Mouse (Mus musculus) right cerebral cortex, postnatal 10 days (tissue): ENCODE results near the gene Mlf2.
"Not testable (repeated sequence)": the region's sequence is repeated elsewhere in the genome, so short reads cannot be mapped to it uniquely, and the experiment has no call there.

Experiments
- DNase-seq, 2 experiments: peaks; one replicate each; pipeline ENCODE4 v3.0.0; 2021; ENCODE audit warnings: low spot score in 2 of 2

Gene Mlf2

DNA sequence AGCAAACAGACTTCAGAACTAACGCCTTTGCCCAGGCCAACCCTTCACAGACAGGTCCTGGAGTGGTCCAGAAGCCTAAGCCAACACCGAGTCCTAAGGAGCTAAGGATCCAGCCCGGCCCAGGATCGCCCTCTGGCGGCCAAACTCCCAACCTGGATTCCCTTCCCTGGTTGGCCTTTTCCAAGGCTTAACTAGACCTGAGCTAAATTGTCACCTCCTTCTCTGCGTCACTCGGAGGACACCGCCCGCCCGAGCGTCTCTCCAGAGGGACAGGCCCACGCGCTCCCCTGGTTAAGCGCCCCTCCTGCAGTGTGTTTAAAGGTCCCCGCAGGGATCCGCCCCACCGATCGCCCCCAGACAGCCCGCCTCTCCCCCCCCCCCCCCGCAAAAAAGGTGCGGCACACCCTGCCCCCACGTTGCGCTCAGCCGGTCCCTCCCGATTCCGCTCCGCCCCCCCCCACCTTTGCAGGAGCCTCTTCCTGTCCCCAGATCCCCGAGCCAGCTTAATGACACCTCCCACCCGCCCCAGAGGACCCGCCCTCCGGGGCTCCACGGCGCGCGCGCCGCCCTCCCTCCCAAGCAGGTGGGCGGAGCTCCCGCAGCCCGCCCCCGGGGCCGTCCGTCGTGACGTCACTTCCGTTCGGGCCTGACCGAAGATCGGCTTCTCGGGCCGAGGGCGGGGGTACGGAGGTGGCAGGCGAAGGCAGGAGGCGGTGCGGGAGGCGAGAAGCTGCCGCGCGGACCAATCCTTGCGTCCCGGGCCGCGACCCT, at the start of gene Mlf2:
Gene Mlf2 (plus strand): TSS at position 633 of the 771 bp plus-strand sequence.
- DNase-seq, result peak; percentile 98 to 99

DNA sequence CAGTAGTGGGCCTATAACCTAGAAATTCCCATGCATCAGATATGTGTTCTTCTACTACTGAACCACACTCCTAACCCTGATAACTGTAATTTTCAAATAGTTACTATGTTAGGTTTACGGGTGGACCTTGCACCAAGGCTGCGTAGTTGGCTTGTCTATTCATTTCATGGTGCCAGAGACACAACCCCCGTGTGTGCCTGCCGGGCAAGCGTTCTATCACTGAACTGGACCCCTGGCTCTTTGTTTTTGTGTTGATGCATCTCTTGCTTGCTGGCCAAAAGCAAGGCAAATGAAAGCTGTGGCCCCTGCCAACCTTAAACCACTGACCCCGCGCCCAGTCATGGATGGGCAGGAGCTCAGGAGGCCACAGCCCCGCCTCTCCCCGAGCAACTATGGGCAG, 49.4 kb upstream of the Mlf2 start:
- no peak for DNase-seq

DNA sequence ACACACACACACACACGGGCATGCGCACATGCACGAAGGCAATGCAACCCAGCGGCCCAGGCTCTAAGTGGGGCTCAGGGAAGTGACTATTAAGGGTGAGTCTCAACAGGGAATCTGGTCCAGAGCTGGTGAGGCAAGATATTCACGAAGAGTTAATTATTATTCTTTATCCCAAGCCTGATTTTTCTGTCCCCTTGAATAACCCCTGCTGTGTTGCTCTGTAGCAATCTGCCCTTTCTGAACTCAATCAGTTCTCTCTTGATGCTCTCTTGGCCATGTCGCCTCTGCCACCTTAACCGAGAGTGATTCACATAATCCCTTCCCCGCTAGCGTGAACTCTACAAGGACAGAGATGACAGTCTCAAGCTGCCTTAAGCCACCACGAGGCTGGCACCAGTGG, 47.8 kb upstream of the Mlf2 start:
- DNase-seq, result no peak

DNA sequence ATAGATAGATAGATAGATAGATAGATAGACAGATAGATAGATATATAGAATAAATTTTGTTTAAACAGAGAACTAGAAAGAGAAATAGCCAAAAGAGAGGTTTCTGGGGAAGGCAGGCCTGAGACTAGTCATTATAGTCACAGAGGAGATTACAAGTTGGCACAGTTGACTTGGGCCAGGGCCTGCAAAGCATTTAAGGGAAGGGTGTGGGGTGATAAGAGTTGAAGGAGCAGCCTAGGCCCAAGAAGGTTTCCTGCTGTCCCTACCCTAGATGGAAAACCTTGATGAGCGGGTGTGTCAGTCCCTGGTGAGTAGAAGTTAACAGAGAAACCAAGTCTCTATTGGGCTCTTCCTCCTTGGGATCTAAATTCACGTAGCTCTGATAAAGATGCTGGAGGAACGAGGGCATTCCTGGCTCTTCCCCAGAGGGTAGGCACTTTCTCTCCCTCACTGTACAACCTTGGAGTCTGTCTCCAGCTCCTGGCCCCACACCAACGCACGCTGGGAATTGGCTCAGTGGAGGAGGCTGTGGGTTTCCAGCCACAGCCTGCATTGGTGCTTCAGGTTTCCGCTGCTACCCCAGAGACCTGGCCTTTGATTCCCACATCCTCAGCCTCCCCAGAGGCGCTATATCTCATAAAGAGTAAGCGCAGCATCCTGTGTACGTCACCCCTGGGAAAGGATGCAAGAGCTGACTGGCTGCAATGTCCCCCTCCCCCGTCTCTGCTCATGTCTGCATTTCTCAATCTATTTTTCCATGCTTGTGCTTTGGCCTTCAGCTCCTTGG, 46.3 kb upstream of the Mlf2 start:
- no peak for DNase-seq

DNA sequence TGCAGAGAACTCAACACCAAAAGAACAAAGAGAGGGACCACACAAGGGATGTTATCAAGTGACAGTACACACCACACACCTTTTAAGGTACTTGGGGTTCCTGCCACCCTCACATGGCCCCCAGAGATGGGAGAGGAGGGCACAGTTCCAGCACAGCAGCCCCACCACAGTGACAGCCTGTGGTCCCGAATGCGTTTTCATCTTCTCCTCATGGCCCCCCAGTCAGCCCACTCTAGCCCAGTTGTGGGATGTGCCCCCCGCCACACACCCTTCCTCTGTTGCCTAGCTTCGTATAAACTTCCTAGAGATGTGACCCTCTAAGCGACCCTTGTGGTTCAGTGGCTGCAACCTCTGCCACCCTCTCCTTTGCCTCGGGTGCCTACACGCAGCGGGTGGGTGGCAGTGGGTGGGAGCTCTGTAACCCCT, 45.2 kb upstream of the Mlf2 start:
- no peak for DNase-seq

DNA sequence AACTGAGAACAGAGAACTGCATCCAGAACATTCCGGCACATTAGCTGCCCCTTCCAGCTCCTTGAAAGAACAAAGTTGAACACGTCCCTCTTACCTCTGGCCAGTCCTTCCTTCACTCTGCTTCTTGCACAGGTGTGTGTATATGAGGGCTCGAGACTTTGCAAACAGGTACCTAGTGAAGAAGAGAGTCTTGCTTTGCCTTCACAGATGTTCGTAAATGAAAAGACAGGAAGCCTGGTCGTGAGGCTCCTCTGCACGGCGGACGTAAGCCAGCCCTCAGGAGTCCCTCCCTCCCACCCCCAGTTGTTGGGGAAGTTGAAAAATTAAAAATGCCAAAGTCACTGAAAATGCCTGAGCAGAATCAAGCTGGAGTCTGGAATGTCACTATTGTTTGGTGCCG, 43.2 kb upstream of the Mlf2 start, which contains the start of gene Cd4:
Gene Cd4 (minus strand): TSS at position 236 of the 400 bp plus-strand sequence.
- no peak for DNase-seq

DNA sequence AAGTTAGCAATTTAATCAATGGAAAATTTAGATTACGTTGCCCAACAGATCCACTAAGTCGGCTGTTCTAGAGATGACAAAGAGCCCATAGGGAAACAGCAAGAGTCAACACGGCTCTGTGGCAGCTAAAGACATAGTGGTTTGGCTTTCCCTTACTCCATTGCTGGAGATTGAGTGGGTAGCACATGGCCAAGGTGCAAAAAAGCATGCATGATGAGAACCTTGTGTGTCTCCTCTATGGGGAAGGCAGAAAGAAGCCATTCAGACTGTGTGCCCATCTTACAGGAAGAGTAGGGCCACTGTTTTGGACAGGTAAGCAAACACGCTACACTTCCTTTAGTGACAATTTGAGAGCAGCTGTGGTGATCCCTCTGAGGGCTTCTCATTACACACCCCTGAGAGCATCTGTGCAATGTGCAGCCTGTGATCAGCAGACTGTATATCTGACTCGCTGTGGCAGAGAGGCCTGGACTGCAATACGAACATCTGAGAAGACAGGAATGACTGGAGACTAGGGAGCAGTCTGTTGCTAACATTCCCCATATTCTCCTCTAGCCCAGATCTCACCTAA, 42.5 kb upstream of the Mlf2 start:
- DNase-seq, result no peak

DNA sequence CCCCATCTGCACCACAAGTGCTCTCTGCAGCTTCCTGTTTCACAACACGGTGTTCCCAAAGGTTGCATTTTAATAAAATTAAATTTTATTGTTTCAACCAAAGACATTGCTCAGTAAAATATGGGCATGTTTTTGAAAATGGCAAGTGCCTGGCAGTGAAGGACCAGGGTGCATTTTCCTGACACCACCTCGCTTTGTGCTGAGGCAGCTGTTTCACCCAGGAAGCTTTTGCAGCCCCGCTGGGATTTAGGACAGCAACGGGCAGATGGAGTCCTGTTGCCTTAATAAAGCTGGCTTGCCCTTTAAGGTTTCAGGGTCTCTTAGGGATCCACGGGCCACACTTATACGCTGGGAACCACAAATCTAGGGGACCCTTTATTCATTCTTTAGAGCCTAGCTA, 40.2 kb upstream of the Mlf2 start:
- no peak for DNase-seq

DNA sequence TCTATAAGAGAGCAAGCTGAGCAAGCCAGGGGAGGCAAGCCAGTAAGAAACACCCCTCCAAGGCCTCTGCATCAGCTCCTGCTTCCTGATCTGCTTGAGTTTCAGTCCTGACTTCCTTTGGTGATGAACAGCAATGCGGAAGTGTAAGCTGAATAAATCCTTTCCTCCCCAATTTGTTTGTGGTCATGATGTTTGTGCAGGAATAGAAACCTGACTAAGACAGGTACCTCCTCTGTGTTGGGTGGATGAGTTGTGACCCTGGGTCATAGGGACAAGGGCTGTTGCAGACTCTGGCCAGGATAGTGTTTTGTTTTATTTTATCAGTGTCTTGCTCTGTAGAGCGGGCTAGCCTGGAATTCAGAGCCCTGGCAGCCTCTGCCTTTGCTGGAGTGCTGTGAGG, 37.1 kb upstream of the Mlf2 start:
- DNase-seq, result not testable (repeated sequence)

DNA sequence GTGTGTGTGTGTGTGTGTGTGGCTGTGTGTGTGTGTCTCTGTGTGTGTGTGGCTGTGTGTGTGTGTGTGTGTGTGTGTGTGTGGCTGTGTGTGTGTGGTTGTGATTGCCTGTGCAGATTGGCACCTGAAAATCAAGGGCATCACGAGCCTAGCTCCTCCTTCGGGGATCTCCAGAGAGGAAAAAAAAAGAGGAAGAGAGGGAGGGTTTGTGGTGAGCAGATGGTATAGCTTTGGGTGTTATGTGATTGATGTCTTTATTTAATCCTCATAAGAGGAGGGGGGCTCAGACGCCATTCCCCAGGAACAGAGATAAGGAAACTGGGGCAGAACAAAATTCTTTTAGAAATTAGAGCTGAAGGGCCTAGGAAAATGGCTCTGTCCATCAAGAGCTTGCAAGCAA, 32.8 kb upstream of the Mlf2 start:
- peak in 1 of 2 experiments; percentile 37 for DNase-seq

DNA sequence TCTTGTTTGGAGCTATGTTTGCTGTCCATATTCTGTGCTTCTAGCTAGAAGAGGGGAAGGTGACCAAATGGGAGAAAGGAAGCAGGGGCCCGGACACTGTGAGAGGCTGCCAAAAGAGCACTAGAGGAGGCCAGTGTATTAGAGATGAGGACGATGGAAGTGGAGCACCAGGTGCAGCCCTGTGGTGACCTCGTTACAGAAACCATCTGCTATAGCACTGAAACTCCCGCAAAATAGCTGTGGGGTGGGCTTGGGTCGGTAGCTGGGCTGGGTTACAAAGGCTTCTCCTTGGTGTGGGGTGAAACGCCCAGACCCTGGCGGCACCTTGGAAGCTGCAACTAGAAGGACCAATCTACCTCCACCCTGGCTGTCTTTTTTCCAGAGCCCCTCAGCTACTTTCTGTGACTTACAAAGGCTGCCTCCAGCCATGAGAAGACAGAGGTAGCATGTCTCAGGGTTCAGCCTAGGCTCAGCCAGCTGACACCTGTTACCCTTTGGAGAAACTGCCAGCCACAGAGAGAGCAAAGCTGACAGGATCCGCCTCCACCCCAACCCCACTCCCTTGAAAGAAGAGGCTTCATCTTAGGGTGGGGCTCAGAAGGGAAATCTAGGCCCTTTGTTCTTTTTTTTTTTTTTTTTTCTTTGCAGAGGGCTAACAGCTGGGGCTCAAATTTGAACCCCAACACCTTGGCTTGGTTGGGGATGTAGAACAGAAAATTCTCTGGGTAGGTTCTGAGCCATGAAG, 31.0 kb upstream of the Mlf2 start:
- DNase-seq, result peak in 1 of 2 experiments; percentile 29

DNA sequence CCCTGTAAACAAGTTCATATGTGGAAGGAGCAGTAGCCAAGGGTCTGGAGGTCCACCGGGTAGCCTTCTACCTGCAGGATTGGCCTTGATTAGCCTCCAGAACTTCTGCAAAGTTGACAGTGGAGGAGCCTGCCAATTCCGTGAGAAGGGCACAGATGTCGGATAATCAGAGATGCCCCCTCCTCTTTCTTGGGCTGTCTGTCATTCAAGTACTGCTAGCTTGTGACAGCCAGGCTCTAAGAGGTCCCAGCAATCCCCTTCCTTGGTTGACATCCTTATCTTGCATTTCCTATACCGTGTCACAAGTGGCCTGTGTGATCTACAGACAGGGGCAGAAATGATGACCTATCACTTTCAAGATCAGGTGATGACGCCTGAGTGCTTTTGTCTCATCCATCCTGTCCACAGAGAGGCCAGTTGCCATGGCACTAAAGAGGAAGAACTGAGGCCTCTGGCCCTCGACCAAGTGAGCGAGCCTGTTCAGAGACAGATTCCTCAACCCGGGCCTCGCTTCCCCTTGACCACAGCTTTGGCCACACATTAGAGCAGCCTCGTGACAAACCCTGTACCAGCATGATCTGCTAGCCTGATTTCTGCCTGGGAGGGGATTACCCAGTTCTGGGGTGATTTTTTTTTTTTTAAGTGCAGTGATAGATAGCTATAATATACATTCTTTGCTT, 30.2 kb upstream of the Mlf2 start:
- DNase-seq, result peak; percentile 77 to 80

DNA sequence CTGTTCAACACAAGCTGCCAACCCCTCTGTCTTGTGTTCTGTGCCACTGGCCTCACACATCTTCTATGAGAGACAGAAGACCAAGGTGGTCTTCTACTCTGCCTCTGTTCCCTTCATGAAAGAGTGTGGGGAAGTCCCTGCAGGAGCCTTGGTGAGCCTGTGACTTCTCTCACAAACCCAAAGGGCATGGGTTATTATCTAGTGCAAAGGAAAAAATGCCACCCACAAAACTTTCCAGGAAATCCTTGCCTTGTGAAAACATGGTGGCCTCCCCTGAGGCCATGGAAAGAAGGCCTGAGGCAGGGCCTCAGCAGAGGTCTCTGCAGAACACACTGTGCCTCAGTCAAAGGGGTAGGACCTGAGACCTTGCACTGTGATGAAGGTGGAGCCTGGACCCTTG, 29.3 kb upstream of the Mlf2 start:
- no peak for DNase-seq

DNA sequence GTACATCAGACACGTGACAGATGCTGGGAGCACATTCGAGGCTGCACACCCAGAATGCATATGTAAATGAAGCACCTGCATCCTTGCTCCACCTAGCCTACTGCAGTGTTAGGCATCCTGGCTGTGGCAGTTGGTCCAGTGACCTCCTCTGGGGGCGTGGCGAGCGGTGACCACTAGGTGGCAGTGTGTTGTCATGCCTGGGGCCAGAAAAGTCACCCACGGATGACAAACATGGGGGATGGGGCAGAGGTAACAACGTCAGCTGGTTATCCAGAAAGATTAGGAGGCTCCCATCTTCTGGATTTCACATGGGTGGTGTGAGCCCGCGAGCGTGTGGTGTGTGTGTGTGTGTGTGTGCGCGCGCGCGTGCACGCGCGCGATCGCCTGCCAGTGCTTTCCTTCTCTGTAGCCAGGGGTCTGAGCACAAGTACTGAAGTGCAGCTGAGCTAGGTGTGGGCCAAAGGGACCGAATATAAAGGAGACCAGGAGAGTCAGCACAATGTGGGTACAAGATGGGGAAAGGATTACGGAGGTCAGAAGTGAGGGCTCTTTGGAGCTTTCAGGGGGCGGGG, 27.5 kb upstream of the Mlf2 start:
- peak; percentile 92 for DNase-seq

DNA sequence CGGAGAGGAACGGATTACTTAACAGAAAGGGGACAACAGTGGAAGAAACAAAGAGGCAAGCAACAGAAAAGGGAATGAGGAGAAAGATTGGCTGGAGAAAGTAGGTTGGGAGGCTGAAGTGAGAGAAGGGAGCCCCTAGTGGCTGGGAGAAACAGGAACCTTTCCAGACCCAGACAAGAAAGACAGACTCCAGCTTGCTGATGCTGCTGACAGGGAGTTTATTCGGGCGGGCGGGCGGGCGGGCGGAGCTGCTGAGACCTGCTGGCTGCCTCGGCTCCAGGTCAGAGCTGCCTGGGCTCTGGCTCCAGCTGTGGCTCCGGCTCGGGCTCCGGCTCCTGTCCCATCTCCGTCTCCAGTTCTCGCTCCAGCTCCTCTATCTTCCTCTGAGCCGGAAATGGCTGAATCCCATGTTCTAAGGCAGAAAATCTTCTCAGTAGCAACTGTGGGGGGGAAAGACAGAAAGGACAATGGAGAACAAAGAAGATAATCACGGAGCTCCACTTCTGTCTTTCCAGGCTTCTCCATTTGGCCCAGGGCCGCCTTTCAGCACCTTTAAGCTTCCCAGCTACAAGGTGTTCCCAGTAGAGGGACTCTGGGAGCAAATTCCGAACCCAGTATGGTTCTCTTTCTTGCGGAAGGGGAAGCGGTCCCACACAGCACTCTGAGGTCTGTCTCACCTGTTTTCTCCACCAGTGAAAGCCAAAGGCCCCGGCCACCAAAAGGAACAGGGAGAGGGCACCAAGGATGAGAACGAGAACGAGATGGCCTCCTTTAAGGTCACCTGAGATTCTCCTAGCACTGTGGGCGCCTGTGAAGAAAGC, 26.8 kb upstream of the Mlf2 start:
- DNase-seq, result peak; percentile 86 to 91

DNA sequence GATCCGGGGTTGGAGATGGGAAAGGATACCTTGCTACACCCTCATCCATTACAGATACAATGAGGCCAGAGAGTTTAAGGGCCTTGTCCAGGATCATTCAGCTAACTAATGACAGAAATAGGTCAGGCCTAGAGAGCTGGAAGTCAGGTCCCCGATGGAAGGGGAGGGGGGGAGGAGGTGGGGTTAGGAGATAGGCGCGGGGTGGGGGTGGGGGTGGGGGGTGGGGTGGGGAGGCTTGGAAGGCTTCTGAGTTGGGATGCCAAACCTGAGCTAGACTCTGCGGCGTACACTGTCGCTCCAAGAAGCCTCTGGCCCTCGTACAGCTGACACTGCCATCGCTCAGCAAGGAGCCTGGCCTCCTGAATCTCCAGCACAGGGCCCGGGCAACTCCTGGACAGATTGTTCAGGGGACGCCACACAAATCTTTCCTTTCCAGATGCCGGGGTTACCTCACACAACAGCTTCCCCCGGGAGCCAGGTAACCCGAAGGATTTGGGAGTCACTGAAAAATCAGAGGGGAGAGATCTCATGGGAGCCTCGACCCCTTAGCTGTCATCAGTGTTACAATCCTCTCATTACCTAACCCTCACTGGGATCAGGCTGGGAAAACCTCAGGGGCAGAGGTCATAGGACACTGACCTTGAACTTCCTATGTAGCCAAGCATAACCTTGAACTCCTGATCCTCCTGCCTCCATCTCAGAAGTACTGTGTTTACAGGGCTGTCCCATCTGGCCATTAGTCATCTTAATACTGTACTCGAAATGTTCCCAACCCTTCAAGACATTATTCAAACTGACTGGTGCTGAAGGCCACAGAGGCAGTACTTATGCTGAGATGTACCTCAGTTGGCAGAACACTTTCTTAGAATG, 26.0 kb upstream of the Mlf2 start:
- no peak for DNase-seq

DNA sequence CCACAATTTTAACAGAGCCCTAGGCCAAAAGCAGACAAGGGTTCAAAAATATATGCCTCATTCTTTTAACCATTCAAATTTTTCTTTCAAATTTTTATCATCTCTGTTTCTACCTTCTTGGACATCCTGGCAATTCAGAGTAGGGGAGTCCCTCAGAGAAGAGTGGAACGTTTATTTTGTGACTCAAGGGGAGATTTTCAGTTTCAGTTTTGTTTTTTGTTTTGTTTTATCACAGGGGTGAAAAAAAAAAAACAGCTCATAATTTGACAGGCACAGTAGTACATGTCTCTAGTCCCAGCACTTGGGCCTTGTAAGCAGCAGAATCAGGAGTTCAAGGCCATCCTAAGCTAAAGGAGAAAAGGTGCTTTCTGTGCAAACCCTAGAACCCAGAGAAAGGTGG, 23.4 kb upstream of the Mlf2 start:
- no peak for DNase-seq

DNA sequence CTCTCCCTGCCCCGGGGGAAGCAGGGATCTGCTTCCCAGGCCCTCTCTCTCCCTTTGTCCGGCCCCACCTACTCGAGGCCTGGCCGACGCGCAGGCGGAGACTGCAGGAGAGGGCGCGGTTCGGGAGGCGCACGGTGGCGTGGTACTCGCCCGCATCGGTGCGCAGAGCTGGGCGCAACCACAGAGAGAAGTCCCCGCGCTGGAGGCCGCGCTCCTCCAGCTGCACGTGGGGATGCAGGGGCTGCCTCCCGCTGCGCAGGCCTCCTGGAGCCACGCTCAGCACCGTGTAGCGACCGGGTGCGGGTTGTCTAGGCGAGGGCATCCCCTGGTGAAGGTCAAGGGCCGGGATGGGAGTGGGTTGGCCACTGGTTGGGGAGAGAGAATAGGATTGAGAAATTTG, 21.2 kb upstream of the Mlf2 start:
- no peak for DNase-seq

DNA sequence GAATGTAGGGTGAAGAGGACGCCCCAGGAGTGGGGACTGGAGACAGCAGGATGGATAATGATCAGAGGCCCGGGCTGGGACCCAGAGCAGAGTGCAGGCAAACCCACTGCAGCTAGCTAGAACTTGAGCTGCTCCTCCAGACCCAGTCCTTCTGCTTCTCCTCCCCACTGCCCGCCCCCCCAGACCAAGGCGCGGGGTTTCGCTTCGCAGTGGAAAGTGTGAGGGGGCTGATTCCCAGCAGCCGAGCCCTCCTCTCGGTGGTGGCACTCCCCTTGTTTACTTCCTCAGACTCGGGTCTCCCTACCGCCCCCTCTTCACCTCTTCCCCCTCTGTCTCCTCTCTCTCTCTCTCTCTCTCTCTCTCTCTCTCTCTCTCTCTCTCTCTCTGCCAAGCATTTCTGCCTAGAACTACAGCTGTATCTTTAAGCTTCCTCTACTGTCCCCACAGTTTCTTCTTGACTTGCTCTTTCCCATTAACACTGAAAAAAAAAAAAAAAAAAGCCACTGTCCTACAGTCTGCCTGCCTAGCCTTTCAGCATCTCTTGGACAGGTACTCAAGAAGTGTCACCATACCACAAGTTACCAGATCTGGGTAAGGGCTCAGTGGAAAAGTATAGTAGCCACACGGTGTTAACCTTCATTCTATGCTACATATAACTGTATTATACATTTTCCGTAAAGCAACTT, 19.5 kb upstream of the Mlf2 start, which contains the start of gene Lag3:
Gene Lag3 (minus strand): TSS at position 173 of the 686 bp plus-strand sequence.
- no peak for DNase-seq
